In genomic region chr11:113172497-113173140, GRCm38 (mm10) we compare ENCODE assay signal across 8 mouse cellular contexts.
DNase-seq lines count a peak whose midpoint lies in the region; ATAC-seq and TF ChIP-seq lines count a peak whose summit lies in the region.

No protein-coding gene starts in this region.

- intact Hi-C loops in heart, postnatal 10 days (cut with DNase I) = loop anchor here (10.0 kb wide), 2 partner anchors 242 to 642 kb away; no protein-coding TSS in a partner anchor

- peak; percentile 92 for DNase-seq in forebrain, embryonic 14.5 days (ENCODE audit: low spot score)
- peak; percentile 71 to 80 for DNase-seq in heart, postnatal 10 days
- DNase-seq in kidney, postnatal 36 days = peak; percentile 63 to 86
- peak; percentile 94 for DNase-seq in lung, embryonic 14.5 days
- DNase-seq in thymus, adult 18-20 months = peak; percentile 44 to 72

- peak overlapping the region; percentile 26; the same call in 1 of the 2 replicates for H3K4me3 ChIP-seq in E14TG2a.4 (replicated peaks; ENCODE audit: low read length)
- peak overlapping the region; percentile 40 for H3K4me3 ChIP-seq in forebrain, embryonic 14.5 days (ENCODE audit: low read depth, low read length)
- peak overlapping the region; percentile 44 for H3K4me3 ChIP-seq in lung, embryonic 14.5 days (ENCODE audit: low read depth, low read length)
- peak overlapping the region; percentile 54 for H3K4me3 ChIP-seq in olfactory bulb, adult 2 months (ENCODE audit: insufficient read depth, low read depth, low read length)

- no peaks in the 10 kb centered on the region for H3K36me3 ChIP-seq in E14TG2a.4 (ENCODE audit: insufficient read depth, low read length)
- H3K36me3 ChIP-seq in forebrain, embryonic 14.5 days (ENCODE audit: control insufficient read depth, insufficient read depth, low read length) = no peaks in the 10 kb centered on the region
- no peaks in the 10 kb centered on the region for H3K36me3 ChIP-seq in lung, embryonic 14.5 days (ENCODE audit: insufficient read depth)

- peaks cover 4% of the 10 kb centered on the region; the same call in 1 of the 2 replicates for H3K27me3 ChIP-seq in E14TG2a.4 (ENCODE audit: insufficient read depth, low read length)
- no peaks in the 10 kb centered on the region for H3K27me3 ChIP-seq in forebrain, embryonic 14.5 days (replicated peaks; ENCODE audit: control insufficient read depth, insufficient read depth, low read length)
- H3K27me3 ChIP-seq in lung, embryonic 14.5 days (ENCODE audit: insufficient read depth, low read length) = no peaks in the 10 kb centered on the region

- H3K9ac ChIP-seq in forebrain, embryonic 14.5 days (ENCODE audit: low read length) = peak overlapping the region; percentile 58; the same call in 1 of the 2 replicates
- H3K9ac ChIP-seq in lung, embryonic 14.5 days = peak overlapping the region; percentile 55; the same call in 1 of the 2 replicates

- ATAC-seq in cerebellum, adult (ENCODE audit: insufficient number of reproducible peaks, low FRiP score, low TSS enrichment) = peak; percentile 57
- peak; percentile 76 for ATAC-seq in forebrain, embryonic 14.5 days
- peak; percentile 79 for ATAC-seq in lung, embryonic 14.5 days (ENCODE audit: insufficient read depth)

- WGBS in forebrain, embryonic 14.5 days = 28% methylated on average over 15 of the region's 16 CpGs
- 23% methylated on average over 16 of the region's 16 CpGs for WGBS in lung, embryonic 14.5 days
- WGBS in olfactory bulb, adult 2 months = 21% methylated on average over 16 of the region's 16 CpGs

- TF ChIP-seq CTCF in E14TG2a.4 (conservative IDR thresholded peaks at IDR 0.05; ENCODE audit: low read length) = peak; percentile 68
- TF ChIP-seq CTCF in lung, embryonic 14.5 days (IDR thresholded peaks at IDR 0.05; ENCODE audit: low read depth) = peak; percentile 93
- TF ChIP-seq CTCF in olfactory bulb, adult 2 months (IDR thresholded peaks at IDR 0.05; ENCODE audit: insufficient read depth, low read depth, low read length) = peak; percentile 82

- peak overlapping the region; percentile 67 for H3K4me2 ChIP-seq in forebrain, embryonic 14.5 days (ENCODE audit: low read length)
- H3K4me2 ChIP-seq in lung, embryonic 14.5 days = peak overlapping the region; percentile 60

- peak; percentile 12; the same call in 1 of the 2 replicates for TF ChIP-seq POLR2A in olfactory bulb, adult 2 months (IDR thresholded peaks at IDR 0.05; ENCODE audit: insufficient read depth, low read depth, low read length)

- peaks cover 8% of the 10 kb centered on the region for H3K4me1 ChIP-seq in E14TG2a.4 (replicated peaks; ENCODE audit: low read depth, low read length)
- H3K4me1 ChIP-seq in forebrain, embryonic 14.5 days (ENCODE audit: control insufficient read depth, insufficient read depth, low read length) = peaks cover 21% of the 10 kb centered on the region
- no peaks in the 10 kb centered on the region for H3K4me1 ChIP-seq in lung, embryonic 14.5 days (ENCODE audit: insufficient read depth)
- peaks cover 16% of the 10 kb centered on the region for H3K4me1 ChIP-seq in olfactory bulb, adult 2 months (ENCODE audit: control insufficient read depth, insufficient read depth, low read length)

- peaks cover 5% of the 10 kb centered on the region; the same call in 1 of the 2 replicates for H3K9me3 ChIP-seq in E14TG2a.4 (ENCODE audit: low read length)
- H3K9me3 ChIP-seq in forebrain, embryonic 14.5 days (replicated peaks; ENCODE audit: control insufficient read depth, low read length) = no peaks in the 10 kb centered on the region
- no peaks in the 10 kb centered on the region for H3K9me3 ChIP-seq in lung, embryonic 14.5 days (ENCODE audit: low read depth, low read length)

- H3K27ac ChIP-seq in forebrain, embryonic 14.5 days (ENCODE audit: low read depth, low read length) = peak overlapping the region; percentile 76
- peak overlapping the region; percentile 74 for H3K27ac ChIP-seq in lung, embryonic 14.5 days (ENCODE audit: low read depth)
- peak overlapping the region; percentile 76 for H3K27ac ChIP-seq in olfactory bulb, adult 2 months (ENCODE audit: insufficient read depth, low read depth, low read length)

Comparison
In these comparisons a context has a peak if more than half of its experiments do, and no peak if none do; other contexts are left out.
1. Peak in every context shown above with its lines: DNase-seq, ATAC-seq, H3K4me3 ChIP-seq and H3K27ac ChIP-seq.